Mouse (Mus musculus) frontal cortex, postnatal 36 days (tissue): ENCODE results near the gene Arhgap10.

Source experiments
- DNase-seq, 2 experiments: peaks; one replicate each; pipeline ENCODE4 v3.0.0; 2022; ENCODE audit warnings: low spot score in 2 of 2

The Arhgap10 gene

GRCm38 (mm10) chr8:77442452-77442851, 75.3 kb downstream of the Arhgap10 start:
- no peak for DNase-seq

DNA sequence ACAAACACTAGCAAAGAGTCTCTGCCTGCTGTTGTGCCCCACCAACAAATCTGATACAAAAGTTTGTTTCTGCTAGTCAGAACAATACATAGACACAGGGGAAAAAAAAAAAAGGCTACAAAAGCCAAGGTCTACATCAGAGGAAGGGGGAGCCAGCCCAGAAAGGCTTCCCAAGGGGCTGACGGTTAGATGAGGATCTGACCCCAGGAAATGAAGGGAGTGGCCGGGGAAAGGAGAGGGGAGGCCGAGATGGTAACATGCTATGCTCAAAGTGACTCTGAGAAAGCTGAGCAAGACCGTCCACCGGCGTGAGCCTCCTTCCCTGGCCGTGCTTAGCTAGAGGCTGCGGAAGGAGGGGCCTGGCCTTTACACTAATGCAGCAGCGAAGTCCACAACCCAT, 76.8 kb downstream of the Arhgap10 start:
- no peak for DNase-seq

DNA sequence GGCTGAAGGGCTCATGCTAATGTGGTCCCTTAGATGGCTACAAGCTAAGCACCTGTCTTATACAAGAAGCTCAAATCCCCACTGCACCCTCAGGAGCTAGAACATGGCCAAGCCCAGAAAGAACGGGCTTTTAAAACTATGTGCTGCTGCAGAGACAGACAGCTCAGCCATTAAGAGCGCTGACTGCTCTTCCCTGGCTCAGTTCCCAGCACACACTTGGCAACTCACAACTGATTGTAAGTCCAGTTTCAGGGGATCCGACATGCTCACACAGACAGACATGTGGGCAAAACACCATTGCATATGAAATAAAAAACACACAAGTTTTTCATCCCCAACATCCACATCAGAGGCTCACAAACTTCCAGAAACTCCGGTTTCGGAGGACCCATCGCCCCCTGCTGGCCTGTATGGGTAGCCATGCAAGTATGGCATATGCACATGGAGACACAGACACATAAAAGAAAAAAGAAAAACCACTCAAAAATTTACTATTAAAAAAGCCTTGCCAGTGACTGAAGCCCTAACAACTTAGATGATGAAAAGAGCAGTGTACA, 77.4 kb downstream of the Arhgap10 start:
- no peak for DNase-seq

- no peak for DNase-seq
Measured at GRCm38 (mm10) chr8:77439670-77440069, 78.1 kb downstream of the Arhgap10 start.

- DNase-seq: no peak
Measured at GRCm38 (mm10) chr8:77437807-77438493, 79.8 kb downstream of the Arhgap10 start.

GRCm38 (mm10) chr8:77436013-77436990, 81.5 kb downstream of the Arhgap10 start:
- no peak for DNase-seq

DNA sequence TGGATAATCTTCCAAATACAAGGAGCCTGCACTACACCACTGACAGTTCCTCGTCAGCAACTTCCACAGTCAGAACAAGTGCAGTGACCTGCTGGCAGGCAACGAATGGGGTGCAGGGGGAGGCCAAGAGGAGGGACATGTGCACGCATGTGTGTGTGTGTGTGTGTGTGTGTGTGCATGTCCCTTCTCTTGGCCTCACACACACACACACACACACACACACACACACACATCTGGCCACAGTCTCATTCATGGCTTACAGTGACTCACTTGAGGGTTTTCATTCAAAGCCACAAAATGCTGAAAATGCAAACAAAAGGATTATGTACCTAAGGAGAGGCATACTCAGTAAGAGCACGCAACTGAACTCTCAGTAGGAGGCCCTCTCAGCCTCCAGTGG, 84.5 kb downstream of the Arhgap10 start:
- no peak for DNase-seq

GRCm38 (mm10) chr8:77432726-77433125, 85.0 kb downstream of the Arhgap10 start:
- no peak for DNase-seq

DNA sequence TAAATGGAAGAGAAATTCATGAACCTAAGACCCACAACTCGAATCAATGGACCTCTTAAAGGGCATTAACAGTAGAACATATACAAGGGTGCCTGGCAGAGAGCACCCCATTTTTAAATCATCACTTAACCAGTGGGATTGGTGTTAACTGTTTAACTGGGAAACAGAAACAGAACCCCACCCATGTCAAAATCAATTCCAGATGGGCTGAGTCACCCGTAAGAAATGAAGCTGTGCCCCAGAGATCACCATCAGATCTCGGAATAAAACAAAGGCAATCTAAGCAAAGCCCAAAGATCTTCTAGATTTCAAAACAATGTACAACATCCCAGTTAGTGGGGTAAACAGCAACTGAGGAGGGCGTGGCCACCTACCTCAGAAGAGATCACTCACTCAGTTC, 89.3 kb downstream of the Arhgap10 start:
- DNase-seq: no peak

- no peak for DNase-seq
Measured at GRCm38 (mm10) chr8:77428015-77428414, 89.7 kb downstream of the Arhgap10 start.

GRCm38 (mm10) chr8:77427438-77427837, 90.3 kb downstream of the Arhgap10 start:
- DNase-seq: no peak

GRCm38 (mm10) chr8:77423850-77424249, 93.9 kb downstream of the Arhgap10 start:
- no peak for DNase-seq

- DNase-seq: no peak
Measured at GRCm38 (mm10) chr8:77422632-77423252, 95.0 kb downstream of the Arhgap10 start.

DNA sequence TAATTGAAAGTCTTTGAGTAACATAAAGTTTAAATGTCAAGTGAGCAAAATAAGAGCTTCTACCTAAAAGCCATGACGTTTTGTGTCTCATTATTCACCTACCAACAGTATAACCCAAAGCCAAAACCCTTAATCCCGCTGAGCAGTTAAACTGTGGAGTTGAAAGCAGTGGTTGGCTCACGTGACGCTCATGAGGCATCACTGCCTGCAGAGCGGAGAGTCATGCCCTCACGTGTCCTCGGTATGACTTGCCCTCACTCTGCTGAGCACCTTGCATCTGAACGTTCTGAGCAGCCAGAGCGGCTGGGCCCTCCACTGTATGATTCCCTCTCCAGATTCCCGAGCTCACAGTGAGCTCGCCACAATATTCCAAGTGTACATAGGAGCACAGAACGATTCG, 96.2 kb downstream of the Arhgap10 start:
- DNase-seq: no peak

DNA sequence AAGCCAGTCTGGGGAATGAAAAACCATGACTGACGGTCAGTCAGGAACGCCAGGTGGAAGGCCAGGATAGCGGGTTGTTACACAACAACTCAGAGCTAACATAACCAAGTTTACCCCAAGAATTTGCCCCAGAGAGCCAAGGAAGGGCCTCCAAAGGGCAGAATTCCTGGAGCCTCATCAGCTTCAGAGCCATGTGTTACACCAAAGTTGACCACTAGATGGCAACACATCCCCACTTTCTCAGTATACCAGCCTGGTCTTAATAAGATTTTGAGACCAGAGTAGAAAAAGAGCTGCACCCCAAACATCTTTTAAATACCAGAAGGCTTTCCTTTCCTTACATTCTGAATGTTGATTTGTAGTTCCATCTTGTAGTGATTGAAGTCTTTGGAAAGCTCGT, 98.0 kb downstream of the Arhgap10 start:
- peak; percentile 74 to 87 for DNase-seq

DNA sequence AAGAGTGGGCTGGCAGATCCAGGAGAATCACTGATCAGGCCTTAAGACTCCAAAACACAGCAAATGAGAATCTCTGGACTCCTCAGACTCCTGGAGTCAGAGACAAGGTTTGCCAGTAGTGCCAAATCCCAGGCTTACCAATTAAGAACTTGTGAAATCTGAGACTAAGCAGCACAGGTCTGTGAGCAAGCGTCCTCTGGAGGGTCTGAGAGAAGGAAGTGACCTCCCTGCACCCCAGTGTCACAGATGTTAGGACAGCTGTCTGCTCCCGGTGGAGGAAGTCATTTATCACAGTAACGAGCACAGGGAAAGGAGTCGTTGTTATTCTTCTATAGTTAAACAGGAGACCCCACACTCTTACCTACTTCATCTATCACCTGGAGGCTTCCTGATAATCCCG, 101.0 kb downstream of the Arhgap10 start:
- no peak for DNase-seq

DNA sequence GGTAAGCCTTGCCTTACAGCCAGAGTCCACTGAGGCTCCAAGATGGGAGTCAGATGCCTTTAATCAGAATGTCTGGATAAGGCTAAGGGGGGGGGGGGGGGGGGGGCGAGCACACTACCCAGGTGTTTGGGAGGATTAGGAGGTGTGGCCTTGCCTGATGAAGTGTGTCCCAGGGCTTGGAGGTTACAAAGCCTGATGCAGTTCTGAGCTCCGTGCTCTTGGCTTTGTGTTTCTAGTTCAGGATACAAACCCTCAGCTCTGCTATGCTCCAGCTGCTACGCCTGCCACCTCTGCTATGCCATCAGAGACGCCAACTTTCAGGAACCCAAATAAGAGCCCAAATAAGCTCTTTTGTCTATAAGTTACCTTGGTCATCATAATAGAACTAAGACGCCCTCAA, 101.7 kb downstream of the Arhgap10 start:
- no peak for DNase-seq

DNA sequence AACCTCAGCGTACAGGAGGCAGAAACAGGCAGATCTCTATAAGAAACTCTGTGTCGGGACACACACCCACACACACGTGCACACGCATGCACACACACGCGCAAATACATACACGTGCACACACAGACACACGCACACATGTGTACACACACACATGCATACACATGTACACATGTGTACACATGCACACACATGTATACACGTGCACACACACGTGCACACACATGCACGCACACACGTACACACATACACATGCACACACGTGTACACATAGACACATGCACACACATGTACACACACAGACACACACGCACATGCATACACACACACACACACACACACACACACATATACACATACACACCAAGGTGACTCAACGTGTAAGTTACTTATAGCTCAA, 106.5 kb downstream of the Arhgap10 start:
- DNase-seq: no peak

- DNase-seq: no peak
Measured at GRCm38 (mm10) chr8:77410394-77410793, 107.4 kb downstream of the Arhgap10 start.

- no peak for DNase-seq
Measured at GRCm38 (mm10) chr8:77408527-77409215, 109.1 kb downstream of the Arhgap10 start.

DNA sequence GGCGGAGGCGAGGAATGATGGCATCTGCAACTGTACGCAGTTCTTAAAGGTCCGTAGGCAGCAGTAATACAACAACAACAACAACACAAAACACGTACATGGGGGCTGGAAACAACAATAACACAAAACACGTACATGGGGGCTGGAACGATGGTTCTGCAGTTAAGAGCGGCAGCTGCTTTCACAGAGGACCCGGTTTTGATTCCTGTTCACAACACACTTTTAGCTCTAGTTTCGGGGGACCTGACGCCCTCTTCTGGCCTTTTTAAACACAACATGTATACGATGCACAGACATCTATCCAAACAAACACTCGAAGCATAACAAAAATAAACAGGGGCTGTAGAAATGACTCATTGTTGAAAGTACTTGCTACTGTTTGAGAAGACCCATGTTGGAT, 110.9 kb downstream of the Arhgap10 start:
- DNase-seq: no peak

DNA sequence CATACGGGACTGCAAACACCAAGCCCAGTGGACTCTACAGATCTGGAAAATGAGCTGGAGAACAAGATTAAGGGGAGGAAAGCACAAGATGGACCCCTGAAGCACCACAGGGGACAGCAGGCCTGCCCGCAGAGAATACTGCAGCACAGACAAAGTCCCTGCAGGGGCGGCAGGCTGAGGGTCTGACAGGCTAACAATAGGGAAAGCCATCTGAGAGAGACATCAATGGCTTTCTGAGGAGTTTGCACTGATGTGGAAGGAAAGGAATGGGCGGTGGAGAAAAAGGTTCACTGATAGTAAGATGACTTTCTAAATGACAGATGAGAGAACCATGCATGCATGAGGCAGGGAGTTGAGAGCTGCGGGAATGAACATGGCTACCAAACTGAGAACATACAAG, 111.3 kb downstream of the Arhgap10 start:
- DNase-seq: no peak
